Mouse (Mus musculus) cortical plate, adult 2 months (tissue): Measurements from ENCODE around the gene Ebf1.

ENCODE experiments used
- CTCF ChIP-seq: fragments of 200-500 bp; IDR thresholded peaks from 2 replicates; pipeline ENCODE4 v1.5.1; 2011; ENCODE audit warnings: mild to moderate bottlenecking, control low read depth, low read length; ENCODE audit not compliant: insufficient read depth; ENCODE audit errors: extremely low read depth
- POLR2A ChIP-seq: fragments of 200-500 bp; IDR thresholded peaks from 2 replicates; pipeline ENCODE4 v1.6.1; 2011; ENCODE audit warnings: mild to moderate bottlenecking, low read length, control low read depth; ENCODE audit not compliant: insufficient read depth; ENCODE audit errors: extremely low read depth

GRCm38 (mm10) chr11:44701864-44702263 lies 84.7 kb downstream of the Ebf1 start:
- no peak for TF ChIP-seq CTCF
- no peak for TF ChIP-seq POLR2A
